Mouse (Mus musculus): ENCODE measurements around the gene Mfsd6l.

DNA sequence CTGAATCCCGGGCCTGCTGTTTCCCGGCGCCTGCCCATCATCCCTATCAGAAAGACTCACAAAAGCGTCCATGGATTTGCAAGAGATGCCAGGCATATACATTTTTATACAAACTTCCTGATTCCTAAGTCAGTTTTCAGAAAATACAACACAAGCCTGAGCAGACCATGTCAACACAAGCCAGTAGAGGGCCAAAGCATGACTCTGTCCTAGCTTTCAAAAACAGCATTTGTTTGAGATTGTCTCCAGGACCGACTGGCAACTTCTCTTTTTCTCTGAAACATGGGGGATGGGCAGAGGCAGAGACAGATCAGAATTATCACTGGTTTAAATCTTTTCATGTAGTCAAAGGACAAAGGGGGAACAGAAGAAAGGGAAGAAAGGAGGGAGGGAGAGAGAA lies 34.6 kb upstream of the Mfsd6l start:
- no peak for TF ChIP-seq HCFC1 (IDR thresholded peaks at IDR 0.05; ENCODE audit: borderline replicate concordance, insufficient read depth, low read length)
- TF ChIP-seq CHD2 (IDR thresholded peaks at IDR 0.05; ENCODE audit: low read depth, low read length), result no peak
